Mouse (Mus musculus) lung, embryonic 15.5 days (tissue): ENCODE data around the gene Srsf3. TPM values are rescaled to one million over a fixed set of nuclear protein-coding genes. Genes with fewer than 3 reads are reported as not detected.

Experiments used
- ATAC-seq: fragments of 200-750 bp; cut with Nextera tagmentation; 2 replicates; pipeline ENCODE4 v1.8.0; 2017; ENCODE audit warnings: moderate number of reproducible peaks, borderline replicate concordance; ENCODE audit not compliant: low FRiP score, low TSS enrichment; ENCODE audit errors: extremely low read depth
- H3K27ac ChIP-seq: fragments of 300-500 bp; sonication (generic); 2 replicates; pipeline ENCODE4 v1.5.1; 2015; ENCODE audit warnings: moderate library complexity, mild to moderate bottlenecking, inconsistent platforms
- H3K27me3 ChIP-seq: fragments of 300-500 bp; sonication (generic); 2 replicates; pipeline ENCODE4 v1.6.1; 2015; ENCODE audit warnings: inconsistent platforms
- H3K36me3 ChIP-seq: fragments of 300-500 bp; sonication (generic); 2 replicates; pipeline ENCODE4 v1.6.1; 2015; ENCODE audit warnings: inconsistent platforms
- H3K4me1 ChIP-seq: fragments of 300-500 bp; sonication (generic); 2 replicates; pipeline ENCODE4 v1.6.1; 2015; ENCODE audit warnings: inconsistent platforms
- H3K4me2 ChIP-seq: fragments of 300-500 bp; sonication (generic); 2 replicates; pipeline ENCODE4 v1.6.1; 2015; ENCODE audit warnings: inconsistent platforms, mild to moderate bottlenecking, moderate library complexity
- H3K4me3 ChIP-seq: fragments of 300-500 bp; sonication (generic); 2 replicates; pipeline ENCODE4 v1.5.1; 2015; ENCODE audit warnings: mild to moderate bottlenecking, inconsistent platforms
- H3K9ac ChIP-seq: fragments of 300-500 bp; sonication (generic); 2 replicates; pipeline ENCODE4 v1.6.1; 2015; ENCODE audit warnings: inconsistent platforms
- H3K9me3 ChIP-seq: fragments of 300-500 bp; sonication (generic); 2 replicates; pipeline ENCODE4 v1.6.1; 2016; ENCODE audit warnings: inconsistent platforms
- WGBS: fragments of 180-500 bp; shearing (Covaris S2); methylation state at CpG from one replicate; pipeline ENCODE4 v1.1.7; 2015; 5-methylcytosine and 5-hydroxymethylcytosine counted together
- polyA plus RNA-seq: library from polyadenylated mRNA; unstranded; fragments of >200 nt; fragmentation: Nextera tagmentation; extraction: Ambion mirVana; gene quantifications from 2 replicates; pipeline ENCODE4 v1.2.1, GENCODE M21; 2015

Gene Srsf3
- polyA plus RNA-seq, 1 experiment from 2014 or later: 642 TPM

DNA sequence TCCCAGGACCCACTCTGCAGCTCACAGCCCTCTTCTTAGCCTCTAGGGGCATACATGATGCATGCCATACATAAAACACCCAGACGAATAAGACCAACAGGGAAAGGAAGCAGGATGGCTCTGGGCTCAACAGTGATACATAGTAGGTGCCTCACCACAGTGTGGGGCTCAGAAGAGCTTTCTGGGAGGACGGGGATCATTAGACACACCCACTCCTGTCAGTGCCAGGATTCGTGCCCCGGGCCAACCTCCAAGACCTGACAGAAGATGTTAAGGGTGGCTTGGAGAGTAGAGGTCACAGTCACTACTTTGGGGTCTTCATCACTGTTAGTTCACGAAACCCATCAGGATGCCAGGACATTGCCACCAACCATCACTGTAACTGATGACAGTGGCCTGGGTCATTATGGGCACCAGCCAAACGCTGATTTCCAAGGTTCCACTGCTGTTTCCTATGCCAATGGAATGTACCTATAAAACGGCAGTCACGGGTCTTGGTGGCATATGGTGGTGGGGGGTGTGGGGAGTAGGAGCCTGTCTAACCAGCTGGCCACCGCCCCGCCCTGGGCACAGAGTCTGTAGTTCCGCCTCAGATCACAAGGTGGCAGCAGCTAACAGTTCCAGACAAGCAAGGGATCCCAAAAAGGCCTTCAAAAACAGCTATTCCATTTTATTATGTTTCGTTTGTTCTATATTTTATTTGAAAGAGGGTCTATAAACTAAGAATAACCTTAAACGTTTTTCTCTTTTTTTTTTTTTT is 16.5 kb downstream of the Srsf3 start:
- Histone ChIP-seq H3K27ac (no peak overlapping the region), H3K4me3 (no peak overlapping the region), H3K4me1 (peaks cover 28% of the 10 kb centered on the region), H3K27me3 (no peaks in the 10 kb centered on the region), H3K9ac (no peak overlapping the region), H3K4me2 (no peak overlapping the region), H3K36me3 (peaks cover 34% of the 10 kb centered on the region), H3K9me3 (no peaks in the 10 kb centered on the region)
- peak; percentile 19; the same call in 1 of the 2 replicates for ATAC-seq
- WGBS: 17% methylated on average over 13 of the region's 13 CpGs

DNA sequence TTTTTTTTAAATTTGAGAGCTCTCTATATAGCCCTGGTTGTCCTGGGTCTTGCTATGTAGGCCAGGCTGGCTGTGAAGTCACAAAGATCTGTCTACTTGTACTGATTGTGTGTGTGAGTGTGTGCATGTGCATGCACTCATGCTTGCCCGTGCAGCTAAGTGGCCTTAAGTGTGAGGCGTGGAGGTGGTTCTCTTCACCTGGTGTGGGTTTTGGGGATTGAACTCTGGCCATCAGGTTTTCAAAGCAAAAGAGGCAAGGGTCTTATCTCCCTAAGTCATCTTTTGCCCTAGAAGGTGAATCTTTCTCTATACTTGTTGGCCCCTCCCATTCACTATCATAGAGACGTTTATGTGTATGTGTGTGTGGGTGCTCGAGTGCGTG is 17.1 kb downstream of the Srsf3 start:
- WGBS: 59% methylated on average over 5 of the region's 5 CpGs
- Histone ChIP-seq H3K4me1 (peaks cover 30% of the 10 kb centered on the region), H3K27me3 (no peaks in the 10 kb centered on the region), H3K4me3 (no peak overlapping the region), H3K36me3 (peaks cover 28% of the 10 kb centered on the region), H3K27ac (no peak overlapping the region), H3K9me3 (no peaks in the 10 kb centered on the region), H3K4me2 (no peak overlapping the region), H3K9ac (no peak overlapping the region)
- no peak for ATAC-seq

DNA sequence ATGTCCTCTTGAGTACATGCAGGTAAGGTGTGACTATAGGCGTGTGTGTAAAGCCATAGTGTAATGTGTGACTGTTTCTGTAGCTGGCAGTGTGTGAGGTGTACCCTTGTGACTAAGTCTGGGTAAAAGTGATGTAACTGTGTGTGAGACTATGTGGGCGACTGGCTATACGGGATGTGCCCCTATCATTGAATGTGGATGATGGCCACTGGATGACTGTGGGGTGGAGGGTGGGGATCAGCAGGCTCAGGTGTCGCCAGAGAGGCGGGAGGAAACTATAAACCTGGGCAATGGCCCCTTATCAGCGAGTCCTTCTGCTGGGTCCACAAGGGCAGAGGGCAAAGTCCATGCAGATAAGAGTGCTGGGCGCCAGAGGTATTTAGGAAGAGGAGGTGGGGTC is 17.5 kb downstream of the Srsf3 start:
- H3K36me3 ChIP-seq: peaks cover 24% of the 10 kb centered on the region
- H3K27me3 ChIP-seq: no peaks in the 10 kb centered on the region
- no peak overlapping the region for H3K4me3 ChIP-seq
- H3K9me3 ChIP-seq: no peaks in the 10 kb centered on the region
- H3K9ac ChIP-seq: no peak overlapping the region
- H3K4me2 ChIP-seq: no peak overlapping the region
- 63% methylated on average over 7 of the region's 7 CpGs for WGBS
- no peak overlapping the region for H3K27ac ChIP-seq
- no peak for ATAC-seq
- peaks cover 27% of the 10 kb centered on the region for H3K4me1 ChIP-seq

DNA sequence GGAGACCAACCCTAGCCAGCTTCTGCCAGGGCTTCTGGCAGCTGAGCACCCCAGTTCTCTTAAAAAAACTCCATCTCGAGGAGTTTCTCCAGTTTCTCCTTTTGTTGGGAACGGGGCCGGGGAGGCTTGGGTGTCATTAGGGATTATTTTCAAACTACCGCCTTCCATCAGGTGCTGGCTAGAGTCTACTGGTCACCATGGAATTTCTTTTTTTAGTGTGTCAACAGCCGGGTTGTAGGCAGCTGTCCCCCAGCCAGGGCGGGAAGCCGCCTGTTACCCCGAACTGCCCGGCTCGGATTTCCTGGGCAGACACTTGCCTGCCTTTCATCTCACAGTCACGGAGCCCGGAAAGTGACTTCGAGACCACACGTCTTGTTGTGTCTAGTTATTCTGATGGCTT is 18.4 kb downstream of the Srsf3 start:
- H3K27me3 ChIP-seq: no peaks in the 10 kb centered on the region
- H3K27ac ChIP-seq: no peak overlapping the region
- H3K9me3 ChIP-seq: no peaks in the 10 kb centered on the region
- H3K36me3 ChIP-seq: peaks cover 16% of the 10 kb centered on the region
- no peak overlapping the region for H3K4me3 ChIP-seq
- ATAC-seq: no peak
- H3K9ac ChIP-seq: no peak overlapping the region
- H3K4me1 ChIP-seq: peaks cover 20% of the 10 kb centered on the region
- no peak overlapping the region for H3K4me2 ChIP-seq
- WGBS: 30% methylated on average over 14 of the region's 14 CpGs

DNA sequence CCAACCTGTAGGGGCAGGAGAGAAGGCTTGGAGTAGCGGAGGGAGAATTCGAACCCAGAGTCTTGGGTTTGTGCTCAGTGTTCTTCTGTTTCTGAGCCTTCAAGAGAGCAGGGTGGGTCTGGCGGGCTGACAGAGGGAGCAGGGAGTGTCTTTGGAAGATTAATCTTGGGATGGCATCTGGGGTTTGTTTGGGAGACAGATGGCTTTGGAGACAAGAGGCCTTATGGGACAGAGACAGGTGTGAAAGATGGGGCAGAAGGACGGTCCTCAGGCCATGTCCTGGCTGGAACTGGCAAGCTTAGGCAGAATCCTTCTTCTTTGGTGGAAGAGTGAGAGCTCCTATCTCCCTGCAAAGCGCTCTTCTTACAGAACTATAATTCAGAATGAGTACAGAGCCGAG is 20.6 kb downstream of the Srsf3 start:
- ATAC-seq: no peak
- no peak overlapping the region for H3K9ac ChIP-seq
- H3K4me3 ChIP-seq: no peak overlapping the region
- H3K36me3 ChIP-seq: peaks cover under 1% of the 10 kb centered on the region
- no peak overlapping the region for H3K4me2 ChIP-seq
- no peaks in the 10 kb centered on the region for H3K27me3 ChIP-seq
- no peaks in the 10 kb centered on the region for H3K9me3 ChIP-seq
- H3K27ac ChIP-seq: no peak overlapping the region
- peaks cover 37% of the 10 kb centered on the region for H3K4me1 ChIP-seq
- 81% methylated on average over 6 of the region's 6 CpGs for whole genome bisulfite sequencing

DNA sequence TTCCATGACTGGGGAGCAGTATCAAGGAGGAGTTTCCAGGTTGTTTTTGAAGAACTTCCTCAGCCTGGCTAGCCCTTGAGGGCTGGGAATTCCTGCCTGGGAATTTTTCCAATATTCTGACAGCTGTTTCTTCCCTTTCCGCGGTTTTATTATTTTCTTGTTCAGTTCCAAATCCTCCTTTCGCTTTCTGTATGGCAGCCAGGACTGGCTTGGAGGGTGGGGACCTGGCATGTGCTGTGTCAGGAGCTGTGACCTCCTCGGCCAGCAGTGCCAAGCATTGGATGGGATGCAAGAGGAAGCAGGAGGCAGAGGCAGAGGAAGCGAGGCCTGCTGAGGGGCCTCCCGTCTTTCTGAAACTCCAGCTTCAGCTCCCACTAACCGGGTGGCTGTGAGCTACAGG is 21.4 kb downstream of the Srsf3 start:
- Histone ChIP-seq H3K4me3 (no peak overlapping the region), H3K27ac (no peak overlapping the region), H3K4me1 (peaks cover 44% of the 10 kb centered on the region), H3K9ac (no peak overlapping the region), H3K4me2 (no peak overlapping the region), H3K27me3 (no peaks in the 10 kb centered on the region), H3K9me3 (no peaks in the 10 kb centered on the region), H3K36me3 (no peaks in the 10 kb centered on the region)
- no peak for ATAC-seq
- WGBS: 32% methylated on average over 7 of the region's 7 CpGs

DNA sequence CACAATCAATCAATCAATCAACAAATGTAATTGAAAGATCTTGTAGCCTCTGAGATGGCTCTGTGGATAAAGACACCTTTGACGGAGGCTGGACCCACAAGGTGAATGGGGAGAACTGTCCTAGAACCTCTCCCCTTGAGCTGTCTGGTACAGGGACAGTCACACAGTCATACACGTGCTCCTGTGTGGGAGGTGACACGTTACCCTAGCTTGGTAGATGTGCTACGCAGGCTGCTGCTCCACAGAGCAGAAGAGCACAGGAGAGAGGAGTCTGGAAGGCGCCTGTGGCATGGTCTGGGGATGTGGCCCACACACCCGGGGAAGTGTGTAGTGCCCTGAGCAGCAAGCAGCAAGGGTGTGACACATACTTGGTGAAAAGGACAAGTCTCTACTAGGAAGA is 22.0 kb downstream of the Srsf3 start:
- Histone ChIP-seq H3K27me3 (no peaks in the 10 kb centered on the region), H3K4me1 (peaks cover 44% of the 10 kb centered on the region), H3K4me3 (no peak overlapping the region), H3K9me3 (no peaks in the 10 kb centered on the region), H3K9ac (no peak overlapping the region), H3K27ac (no peak overlapping the region), H3K4me2 (no peak overlapping the region), H3K36me3 (no peaks in the 10 kb centered on the region)
- WGBS: 67% methylated on average over 6 of the region's 6 CpGs
- no peak for ATAC-seq

DNA sequence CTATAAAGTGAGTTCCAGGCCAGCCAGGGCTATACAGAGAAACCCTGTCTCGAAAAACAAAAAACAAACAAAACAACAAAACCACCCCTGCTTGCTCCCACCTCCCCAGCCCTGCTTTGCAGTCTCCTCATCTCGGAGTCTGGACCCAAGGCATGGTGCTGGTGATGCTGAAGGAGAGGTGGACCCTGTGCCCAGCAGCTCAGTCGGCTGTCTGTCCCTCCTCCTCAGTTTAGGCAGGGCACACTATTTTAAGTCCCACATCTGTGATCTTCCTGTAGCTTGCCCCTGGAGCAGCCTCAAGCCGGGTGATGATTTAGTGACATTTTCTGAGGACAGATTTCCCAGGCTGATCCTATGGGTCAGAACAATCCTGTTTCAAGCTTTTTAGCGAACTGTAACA is 23.2 kb downstream of the Srsf3 start:
- H3K4me1 ChIP-seq: peaks cover 41% of the 10 kb centered on the region
- H3K27ac ChIP-seq: no peak overlapping the region
- H3K27me3 ChIP-seq: no peaks in the 10 kb centered on the region
- H3K36me3 ChIP-seq: no peaks in the 10 kb centered on the region
- H3K4me3 ChIP-seq: no peak overlapping the region
- no peak for ATAC-seq
- no peak overlapping the region for H3K4me2 ChIP-seq
- no peak overlapping the region for H3K9ac ChIP-seq
- 62% methylated on average over 5 of the region's 5 CpGs for WGBS
- H3K9me3 ChIP-seq: no peaks in the 10 kb centered on the region

DNA sequence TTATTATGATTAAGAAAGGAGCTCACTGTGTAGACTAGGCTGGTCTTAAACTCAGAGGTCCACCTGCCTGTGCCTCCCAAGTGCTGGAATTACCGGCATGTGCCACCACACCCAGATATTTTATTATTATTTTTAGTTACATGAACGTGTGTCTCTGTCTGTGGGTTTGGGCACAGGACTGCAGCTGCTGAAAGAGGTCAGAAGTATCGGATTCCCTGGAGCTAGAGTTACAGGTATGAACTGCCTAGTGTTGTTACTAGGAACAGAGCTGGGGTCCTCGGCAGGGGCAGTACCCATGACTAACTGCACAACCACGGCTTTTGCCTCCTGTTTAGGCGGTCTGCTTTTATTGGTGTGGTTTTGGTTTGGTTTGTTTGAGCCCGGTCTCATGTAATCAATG is 23.8 kb downstream of the Srsf3 start:
- Histone ChIP-seq H3K9me3 (no peaks in the 10 kb centered on the region), H3K4me3 (no peak overlapping the region), H3K27me3 (no peaks in the 10 kb centered on the region), H3K9ac (no peak overlapping the region), H3K4me1 (peaks cover 34% of the 10 kb centered on the region), H3K36me3 (no peaks in the 10 kb centered on the region), H3K27ac (no peak overlapping the region), H3K4me2 (no peak overlapping the region)
- WGBS: 26% methylated on average over 7 of the region's 7 CpGs
- ATAC-seq: no peak

DNA sequence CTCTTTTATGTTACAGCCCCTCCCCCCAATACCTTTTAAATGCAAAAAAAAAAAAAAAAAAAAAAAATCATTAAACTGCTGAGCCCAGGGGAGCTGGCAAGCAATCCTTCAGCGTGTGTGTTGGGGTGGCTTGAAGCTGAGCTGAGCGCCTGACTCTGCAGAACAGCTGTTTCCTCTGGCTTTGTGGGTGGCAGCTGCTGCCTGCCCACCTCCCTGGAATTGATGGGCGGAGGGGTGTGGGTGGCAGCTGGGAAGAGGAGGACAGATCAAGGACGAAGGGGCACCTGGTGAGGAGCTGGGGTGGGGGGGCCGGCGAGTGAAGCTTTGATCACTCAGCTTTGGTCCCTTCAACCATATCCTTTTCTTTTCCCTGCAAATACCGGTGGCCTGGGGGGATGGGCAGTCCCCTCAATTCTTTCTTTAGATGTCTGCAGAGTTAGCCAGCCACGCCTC is 24.3 kb downstream of the Srsf3 start:
- Histone ChIP-seq H3K4me1 (peaks cover 34% of the 10 kb centered on the region), H3K9ac (no peak overlapping the region), H3K27ac (no peak overlapping the region), H3K36me3 (no peaks in the 10 kb centered on the region), H3K4me3 (no peak overlapping the region), H3K27me3 (no peaks in the 10 kb centered on the region), H3K9me3 (no peaks in the 10 kb centered on the region), H3K4me2 (no peak overlapping the region)
- 11% methylated on average over 8 of the region's 8 CpGs for WGBS
- 0 out of 2 replicates have a peak, but pooled peaks have one; percentile 9 for ATAC-seq

DNA sequence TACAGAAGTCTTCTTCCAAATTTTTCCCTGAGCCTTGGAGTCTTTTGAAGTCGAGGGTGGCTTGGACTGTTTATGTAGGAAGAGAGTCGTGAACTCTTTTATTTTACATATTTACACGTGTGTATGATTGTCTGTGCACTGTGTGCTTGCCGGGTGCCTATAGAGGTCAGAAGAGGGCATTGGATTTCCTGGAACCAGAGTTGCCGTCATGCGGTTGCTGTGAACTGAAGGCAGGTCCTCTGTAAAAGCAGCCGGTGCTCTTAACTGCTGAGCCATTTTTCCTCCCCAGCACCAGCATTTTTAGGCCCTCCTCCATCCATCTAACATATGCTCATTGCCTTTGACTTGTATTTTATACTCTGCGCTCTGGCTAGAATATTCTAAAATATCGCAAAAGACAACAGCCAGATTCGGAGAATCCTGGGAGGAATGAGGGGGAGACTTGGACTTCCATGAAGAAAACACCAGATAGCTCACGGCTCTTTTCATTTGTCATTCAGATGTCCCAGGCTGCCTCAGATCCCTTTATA is 25.0 kb downstream of the Srsf3 start:
- no peaks in the 10 kb centered on the region for H3K27me3 ChIP-seq
- 65% methylated on average over 11 of the region's 11 CpGs for WGBS
- H3K9ac ChIP-seq: no peak overlapping the region
- H3K27ac ChIP-seq: no peak overlapping the region
- no peaks in the 10 kb centered on the region for H3K9me3 ChIP-seq
- H3K4me1 ChIP-seq: peaks cover 39% of the 10 kb centered on the region
- H3K4me3 ChIP-seq: no peak overlapping the region
- ATAC-seq: no peak
- H3K4me2 ChIP-seq: no peak overlapping the region
- no peaks in the 10 kb centered on the region for H3K36me3 ChIP-seq

DNA sequence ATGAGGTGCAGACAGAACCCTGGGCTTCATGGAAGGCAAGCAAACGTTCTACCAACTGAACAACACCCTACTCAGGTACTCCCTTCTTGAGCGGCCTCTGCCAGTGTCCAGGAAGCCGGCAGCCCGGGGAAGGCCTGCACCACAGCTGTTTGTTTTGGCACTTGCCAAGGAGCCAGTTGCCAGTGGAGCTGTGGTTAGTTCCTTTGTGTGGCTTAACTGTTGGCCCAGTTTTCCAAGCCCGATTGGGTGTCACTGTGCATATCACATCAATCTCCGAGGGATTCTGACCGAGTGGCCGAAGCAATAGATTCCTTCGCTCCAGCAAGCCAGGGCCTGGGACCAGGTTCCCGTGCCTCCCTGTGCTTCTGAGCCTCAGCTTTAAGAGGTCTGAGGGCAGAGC is 25.5 kb downstream of the Srsf3 start:
- H3K27ac ChIP-seq: no peak overlapping the region
- H3K4me3 ChIP-seq: no peak overlapping the region
- H3K4me1 ChIP-seq: peaks cover 42% of the 10 kb centered on the region
- H3K9ac ChIP-seq: no peak overlapping the region
- ATAC-seq: no peak
- no peaks in the 10 kb centered on the region for H3K27me3 ChIP-seq
- no peaks in the 10 kb centered on the region for H3K9me3 ChIP-seq
- H3K36me3 ChIP-seq: no peaks in the 10 kb centered on the region
- whole genome bisulfite sequencing: 59% methylated on average over 10 of the region's 10 CpGs
- H3K4me2 ChIP-seq: no peak overlapping the region
